Mouse (Mus musculus): ENCODE measurements around the gene Olfr285.

GRCm38 (mm10) chr15:98315703-98316102 is 1.4 kb downstream of the Olfr285 start:
- no peak for TF ChIP-seq GATA1 (IDR thresholded peaks at IDR 0.05; ENCODE audit: low read length)
- no peak for TF ChIP-seq TAL1 (IDR thresholded peaks at IDR 0.05; ENCODE audit: low read length)

All from erythroblast, embryonic 14.5 days (primary cell).